Mouse (Mus musculus): ENCODE measurements around the gene Mrm3.
"Not testable (repeated sequence)": the region's sequence is repeated elsewhere in the genome, so short reads cannot be mapped to it uniquely, and the experiment has no call there.

Gene Mrm3
- long read RNA-seq, experiment 1, transcript Mrm3-201 (4 exons, 1,510 nt) = major isoform, 18 of 29 reads
- long read RNA-seq, experiment 1, partial matches to known transcripts = 3 of 29 reads
- long read RNA-seq, experiment 1, other reads (novel, unspliced or antisense) = 8 of 29 reads
- long read RNA-seq, experiment 2, transcript Mrm3-201 (4 exons, 1,510 nt) = major isoform, 38 of 53 reads
- long read RNA-seq, experiment 2, partial matches to known transcripts = 3 of 53 reads
- long read RNA-seq, experiment 2, other reads (novel, unspliced or antisense) = 11 of 53 reads

GRCm38 (mm10) chr11:76242901-76243810 lies at the start of gene Mrm3, which contains the start of gene Glod4:
Gene Mrm3 (plus strand): TSS chr11:76243715.
Gene Glod4 (minus strand): TSS chr11:76243725.
- intact Hi-C loops (cut with DNase I) = no loop called here

- intact Hi-C loops (cut with DNase I) = no loop called here
Measured at GRCm38 (mm10) chr11:76196275-76196976, 47.1 kb upstream of the Mrm3 start.

DNA sequence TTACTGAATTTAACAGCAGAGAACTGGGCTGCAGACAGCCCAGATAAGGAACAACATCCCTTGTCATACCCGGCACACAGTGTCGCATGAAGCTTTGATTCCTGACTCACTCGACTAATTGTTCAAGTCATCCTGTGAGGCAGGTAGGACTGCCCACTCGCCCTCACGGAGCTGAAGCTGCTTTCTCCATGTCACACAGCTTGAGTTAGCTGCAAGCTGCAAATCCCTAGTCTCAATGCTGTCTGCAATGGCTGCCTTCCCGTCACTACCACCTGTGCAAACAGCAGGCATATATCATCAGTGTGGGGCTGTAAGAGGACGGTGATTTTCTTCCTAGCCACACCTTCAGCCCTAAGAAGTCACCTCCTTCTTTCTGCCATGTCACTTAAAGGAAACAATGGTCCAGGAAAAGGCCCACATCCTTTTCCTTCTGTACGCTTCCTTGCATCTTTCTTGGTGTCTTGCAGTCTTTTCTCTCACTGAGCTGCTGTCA lies 46.5 kb upstream of the Mrm3 start:
- intact Hi-C loops (cut with DNase I) = no loop called here

- intact Hi-C loops (cut with DNase I) = no loop called here
Measured at GRCm38 (mm10) chr11:76201761-76202674, 41.5 kb upstream of the Mrm3 start.

GRCm38 (mm10) chr11:76206793-76207192 lies 36.7 kb upstream of the Mrm3 start:
- intact Hi-C loops (cut with DNase I) = no loop called here

- intact Hi-C loops (cut with DNase I) = no loop called here
Measured at GRCm38 (mm10) chr11:76210228-76210985, 33.1 kb upstream of the Mrm3 start.

- intact Hi-C loops (cut with DNase I) = not testable (repeated sequence)
Measured at GRCm38 (mm10) chr11:76211595-76211994, 31.9 kb upstream of the Mrm3 start.

DNA sequence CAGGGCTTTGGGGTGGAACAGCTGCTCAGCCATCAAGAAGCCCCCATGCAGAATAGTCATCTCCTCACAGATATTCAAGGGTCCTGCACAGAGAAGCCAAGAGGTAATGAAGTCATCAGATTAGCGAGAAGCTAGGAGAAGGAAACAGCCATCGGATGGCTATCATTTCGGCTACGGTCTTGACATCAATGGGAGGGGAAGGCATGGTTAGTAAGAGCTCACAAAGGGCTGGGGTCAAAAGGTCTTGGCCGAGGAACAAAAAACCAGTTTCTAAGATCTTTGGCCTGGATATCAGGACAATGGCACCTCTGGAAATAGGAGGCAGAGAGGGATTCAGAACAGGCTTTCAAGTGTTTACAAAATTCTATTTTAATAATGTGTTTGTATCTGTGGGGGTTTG lies 29.7 kb upstream of the Mrm3 start:
- intact Hi-C loops (cut with DNase I) = no loop called here

- intact Hi-C loops (cut with DNase I) = loop anchor here (5.0 kb wide), 1 partner anchor 33 kb away; no protein-coding TSS in a partner anchor
Measured at GRCm38 (mm10) chr11:76215011-76215410, 28.5 kb upstream of the Mrm3 start.

- intact Hi-C loops (cut with DNase I) = loop anchor here (5.0 kb wide), 1 partner anchor 34 kb away; no protein-coding TSS in a partner anchor
Measured at GRCm38 (mm10) chr11:76216049-76216540, 27.4 kb upstream of the Mrm3 start.

DNA sequence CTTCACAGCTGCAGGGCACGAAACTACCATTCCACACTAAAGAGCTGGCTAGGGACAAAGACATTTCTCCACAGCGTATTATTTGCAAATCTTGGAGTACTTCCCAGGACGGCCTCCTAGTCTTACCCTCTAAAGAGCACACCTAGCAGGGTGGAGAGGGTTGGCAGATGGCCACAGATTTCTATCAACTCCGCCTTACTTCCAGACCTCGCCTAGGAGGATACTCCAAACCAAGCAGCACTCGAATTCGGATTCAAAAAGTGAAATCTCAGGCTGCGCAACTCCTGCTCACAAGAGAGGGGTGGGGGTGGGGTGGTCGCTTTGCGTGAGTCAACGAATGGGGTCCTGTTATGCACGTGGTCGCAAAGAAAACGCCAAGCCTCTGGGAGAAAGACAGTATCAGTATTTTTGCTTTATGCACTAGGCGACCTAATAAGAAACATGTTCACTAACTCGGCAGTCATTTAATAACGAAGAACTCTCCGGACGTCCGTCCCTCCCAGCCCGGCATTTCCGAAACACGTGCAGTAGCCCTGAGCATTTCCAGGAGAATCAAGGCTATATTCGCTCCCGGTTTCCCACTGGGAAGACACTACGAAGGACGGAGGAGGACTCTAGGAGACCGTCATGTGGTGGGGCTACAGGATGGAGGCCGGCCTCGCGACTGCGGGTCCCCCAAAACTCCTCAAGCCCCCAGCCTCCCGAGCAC lies 26.7 kb upstream of the Mrm3 start:
- intact Hi-C loops (cut with DNase I) = loop anchor here (5.0 kb wide), 1 partner anchor 35 kb away; no protein-coding TSS in a partner anchor

DNA sequence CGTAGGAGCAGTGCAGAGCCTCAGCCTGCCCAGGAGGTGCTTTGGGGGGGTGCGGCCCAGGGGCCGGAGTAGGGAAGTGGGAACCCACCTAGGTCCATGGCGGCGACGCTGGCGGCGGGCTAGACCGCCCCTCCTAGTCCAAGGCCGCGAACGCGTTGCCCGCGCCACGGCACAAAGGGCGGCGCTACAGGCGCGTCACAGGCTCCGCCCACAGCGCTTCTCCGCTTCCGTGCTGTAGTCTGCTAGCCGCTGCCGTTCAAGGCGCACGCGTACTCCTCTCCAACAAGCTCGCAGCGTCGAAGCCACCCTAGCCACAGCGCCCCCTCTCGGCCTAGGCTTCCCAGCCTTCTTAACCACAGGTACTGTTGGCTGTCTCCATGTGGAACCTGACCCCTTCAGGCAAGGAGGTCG lies 26.1 kb upstream of the Mrm3 start, which contains the start of the genes Dbil5 and Gemin4:
Gene Dbil5, plus strand, starts transcription at position 219 of the 411 bp plus-strand sequence.
Gene Gemin4, minus strand, starts transcription at position 275 of the 411 bp plus-strand sequence.
- intact Hi-C loops (cut with DNase I) = loop anchor here (5.0 kb wide), 1 partner anchor 35 kb away; no protein-coding TSS in a partner anchor

DNA sequence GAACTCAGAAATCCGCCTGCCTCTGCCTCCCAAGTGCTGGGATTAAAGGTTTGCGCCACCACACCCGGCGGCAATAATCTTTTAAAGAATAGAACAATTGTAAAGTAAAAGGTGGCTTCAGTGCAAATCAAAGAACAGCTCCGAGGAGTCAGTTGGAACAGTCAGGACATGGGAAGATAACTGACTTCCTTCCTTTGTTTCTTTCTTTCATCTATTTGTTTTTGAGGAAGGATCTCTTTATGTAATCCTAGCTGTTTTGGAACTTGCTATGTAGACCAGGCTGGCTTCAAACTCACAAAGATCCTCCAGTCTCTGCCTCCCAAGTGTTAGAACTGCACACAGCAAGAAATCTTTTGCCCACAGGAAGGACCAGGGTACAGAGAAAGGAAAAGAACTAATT lies 18.9 kb upstream of the Mrm3 start:
- intact Hi-C loops (cut with DNase I) = no loop called here

- intact Hi-C loops (cut with DNase I) = no loop called here
Measured at GRCm38 (mm10) chr11:76225051-76225450, 18.5 kb upstream of the Mrm3 start.

GRCm38 (mm10) chr11:76236136-76236535 lies 7.4 kb upstream of the Mrm3 start:
- intact Hi-C loops (cut with DNase I) = no loop called here

DNA sequence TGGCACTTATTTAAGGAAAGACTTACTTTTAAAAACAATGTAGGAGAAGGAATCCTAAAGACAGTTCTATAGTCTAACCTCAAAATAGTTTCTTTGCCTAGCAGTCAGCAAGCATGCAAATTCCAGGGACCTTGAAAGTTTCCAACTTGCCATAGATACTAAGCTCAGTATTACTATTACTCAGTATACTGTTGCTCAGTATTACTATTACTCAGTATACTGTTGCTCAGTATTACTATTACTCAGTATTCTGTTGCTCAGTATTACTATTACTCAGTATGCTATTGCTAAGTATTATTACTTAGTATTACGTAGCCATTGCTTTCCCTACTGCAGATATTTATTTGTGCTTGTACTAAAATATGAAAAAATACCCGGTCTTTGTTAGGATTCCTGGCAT lies 3.8 kb upstream of the Mrm3 start:
- intact Hi-C loops (cut with DNase I) = no loop called here

DNA sequence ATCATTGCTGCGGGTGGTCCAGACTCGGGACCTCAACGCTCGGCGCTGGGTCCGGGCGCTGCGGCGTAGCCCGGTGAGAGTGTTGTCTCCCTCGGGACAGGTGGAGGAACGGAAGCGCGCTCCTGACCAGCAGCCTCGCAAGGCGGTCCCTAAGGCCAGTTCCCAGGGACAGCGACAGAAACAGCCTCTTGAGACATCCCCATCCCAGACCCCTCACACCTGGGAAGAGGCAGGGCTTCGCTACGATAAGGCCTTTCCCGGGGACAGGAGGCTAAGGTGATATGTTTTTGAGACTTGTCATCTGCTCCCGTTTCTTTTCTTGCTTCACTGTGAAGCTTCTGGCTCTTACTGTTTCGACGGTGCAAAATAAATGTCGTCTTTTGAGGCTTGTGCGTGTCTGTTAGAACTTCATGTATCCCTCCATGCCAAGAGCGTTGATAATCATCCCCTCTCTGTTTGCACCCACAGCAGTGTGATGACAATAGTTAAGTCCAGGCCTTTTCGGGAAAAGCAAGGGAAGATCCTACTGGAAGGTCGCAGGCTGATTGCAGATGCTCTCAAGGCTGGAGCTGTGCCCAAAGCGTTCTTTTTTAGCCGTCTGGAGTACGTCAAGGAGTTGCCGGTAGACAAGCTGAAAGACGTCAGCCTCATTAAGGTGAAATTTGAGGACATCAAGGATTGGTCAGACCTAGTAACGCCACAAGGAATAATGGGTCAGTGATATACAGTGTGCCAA lies 464 bp downstream of the Mrm3 start:
- intact Hi-C loops (cut with DNase I) = no loop called here

- intact Hi-C loops (cut with DNase I) = no loop called here
Measured at GRCm38 (mm10) chr11:76246439-76246838, 2.9 kb downstream of the Mrm3 start.

Measured in adrenal gland (tissue).